Mouse (Mus musculus): ENCODE data around the gene Nsun4. TPM values are rescaled to one million over a fixed set of nuclear protein-coding genes. Genes with fewer than 3 reads are reported as not detected.

Gene Nsun4
- 17.9 and 18.6 TPM in 2 replicates for polyA plus RNA-seq (2015; fragmentation: Nextera tagmentation; extraction: Ambion mirVana)

DNA sequence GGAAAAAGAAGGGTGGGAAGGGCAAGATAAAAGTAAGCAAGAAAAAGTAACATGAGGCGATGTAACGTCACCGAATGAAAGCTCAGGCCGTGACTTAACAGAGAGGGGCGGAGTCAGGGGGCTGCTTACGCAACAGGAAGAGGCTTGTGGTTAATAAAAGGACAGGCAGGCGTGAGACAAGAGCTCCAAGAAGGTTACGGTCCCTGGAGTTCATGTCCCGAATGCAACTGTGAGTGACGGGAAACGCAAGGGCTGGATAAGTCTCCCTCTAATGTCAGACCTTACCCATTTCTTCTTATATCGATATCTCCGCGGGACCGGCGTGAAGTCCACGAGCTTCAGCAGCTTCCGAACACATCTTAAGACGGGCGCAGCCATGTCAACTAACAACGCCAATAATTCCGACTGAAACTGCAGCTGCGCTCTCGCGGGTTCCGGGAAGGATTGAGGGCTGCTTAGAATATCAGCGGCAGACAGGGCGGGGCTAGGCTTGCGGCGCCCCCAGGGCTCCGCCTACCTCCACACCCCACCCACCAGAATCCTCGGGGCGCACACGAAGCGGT lies at the start of gene Nsun4:
Gene Nsun4, minus strand, starts transcription at position 478 of the 563 bp plus-strand sequence.
- DNase-seq (ENCODE audit: low spot score): peak; percentile 95

DNA sequence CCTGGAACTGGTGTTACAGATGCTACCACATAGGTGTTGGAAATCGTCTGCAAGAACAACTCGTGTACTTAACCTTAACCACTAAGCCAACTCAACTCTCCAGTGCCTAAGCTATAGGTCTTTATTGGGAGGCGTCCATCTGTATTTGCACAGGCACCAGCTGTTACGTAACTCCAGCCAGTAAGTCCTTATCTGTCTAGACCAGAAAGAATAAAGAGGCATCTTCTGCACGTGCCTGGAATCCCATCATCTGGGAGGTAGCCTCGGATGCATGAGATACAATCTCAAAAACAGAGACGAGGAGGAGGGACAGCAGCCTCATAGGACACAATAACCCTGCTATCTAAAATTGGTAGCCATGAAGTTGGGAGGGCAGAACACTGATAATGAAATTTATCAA lies 47.3 kb upstream of the Nsun4 start:
- no peak for DNase-seq (ENCODE audit: low spot score)

DNA sequence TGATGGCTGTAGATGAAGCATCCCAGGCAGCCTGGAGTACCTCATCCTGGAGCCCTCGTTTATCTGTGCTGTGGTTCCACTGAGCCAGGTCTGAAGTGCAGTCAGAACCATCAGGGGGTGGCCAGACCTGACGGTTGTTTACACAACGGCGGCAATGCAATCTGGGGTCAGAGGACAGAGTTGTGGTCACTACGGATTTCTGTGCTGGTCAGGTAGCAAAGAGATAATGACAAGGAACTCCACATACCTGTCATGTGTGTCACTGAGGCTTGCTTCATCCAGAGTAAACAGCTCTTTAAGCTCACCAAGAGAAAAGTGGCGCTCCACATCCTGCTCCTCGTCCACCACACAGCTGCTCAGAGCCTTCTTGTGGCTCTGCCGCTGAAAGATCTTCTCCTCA lies 43.5 kb upstream of the Nsun4 start:
- DNase-seq (ENCODE audit: low spot score): no peak

DNA sequence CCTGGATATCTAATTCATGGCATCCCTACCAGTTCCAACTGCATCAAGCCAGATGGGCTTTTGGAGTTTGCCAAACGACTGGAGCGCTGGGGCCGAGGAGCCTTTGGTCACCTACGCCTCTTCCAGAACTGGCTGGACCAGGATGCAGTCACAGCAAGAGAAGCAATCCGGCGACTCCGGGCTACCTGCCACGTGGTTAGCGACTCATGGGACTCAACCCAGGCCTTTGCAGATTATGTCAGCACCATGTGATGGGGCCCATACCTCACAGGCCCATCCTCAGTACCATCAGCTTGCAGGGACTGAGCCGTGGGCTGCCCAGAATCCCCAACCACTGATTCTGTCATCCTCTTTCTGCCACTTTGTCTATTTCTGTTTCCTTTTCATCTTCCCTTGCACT lies 42.6 kb upstream of the Nsun4 start:
- DNase-seq (ENCODE audit: low spot score): no peak

DNA sequence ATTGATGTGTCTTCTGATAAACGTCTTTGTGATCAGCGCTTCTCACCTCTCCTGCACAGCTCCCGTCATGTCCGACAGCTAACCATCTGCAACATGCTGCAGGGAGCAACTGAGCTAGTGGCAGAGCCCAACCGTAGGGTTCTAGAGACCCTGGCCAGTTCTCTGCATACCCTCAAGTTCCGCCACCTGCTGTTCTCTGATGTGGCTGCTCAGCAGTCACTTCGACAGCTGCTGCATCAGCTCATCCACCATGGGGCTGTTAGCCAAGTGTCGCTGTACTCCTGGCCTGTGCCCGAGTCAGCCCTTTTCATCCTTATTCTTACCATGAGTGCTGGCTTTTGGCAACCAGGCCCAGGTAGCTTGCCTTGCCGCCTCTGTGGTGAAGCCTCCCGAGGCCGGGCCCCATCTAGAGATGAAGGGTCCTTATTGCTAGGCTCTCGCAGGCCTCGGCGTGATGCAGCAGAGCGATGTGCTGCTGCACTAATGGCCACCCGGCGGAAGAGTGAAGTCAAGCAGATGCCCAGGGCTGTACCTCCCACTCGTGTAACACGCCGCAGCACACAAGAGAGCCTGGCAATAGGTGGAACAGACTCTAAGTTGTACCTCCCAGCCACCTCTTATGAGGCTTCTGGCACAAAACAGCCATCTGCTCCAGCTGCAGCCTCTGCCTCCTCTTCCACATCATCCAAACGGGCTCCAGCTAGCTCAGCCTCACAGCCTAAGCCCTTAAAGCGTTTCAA lies 35.0 kb upstream of the Nsun4 start:
- DNase-seq (ENCODE audit: low spot score): peak; percentile 48

DNA sequence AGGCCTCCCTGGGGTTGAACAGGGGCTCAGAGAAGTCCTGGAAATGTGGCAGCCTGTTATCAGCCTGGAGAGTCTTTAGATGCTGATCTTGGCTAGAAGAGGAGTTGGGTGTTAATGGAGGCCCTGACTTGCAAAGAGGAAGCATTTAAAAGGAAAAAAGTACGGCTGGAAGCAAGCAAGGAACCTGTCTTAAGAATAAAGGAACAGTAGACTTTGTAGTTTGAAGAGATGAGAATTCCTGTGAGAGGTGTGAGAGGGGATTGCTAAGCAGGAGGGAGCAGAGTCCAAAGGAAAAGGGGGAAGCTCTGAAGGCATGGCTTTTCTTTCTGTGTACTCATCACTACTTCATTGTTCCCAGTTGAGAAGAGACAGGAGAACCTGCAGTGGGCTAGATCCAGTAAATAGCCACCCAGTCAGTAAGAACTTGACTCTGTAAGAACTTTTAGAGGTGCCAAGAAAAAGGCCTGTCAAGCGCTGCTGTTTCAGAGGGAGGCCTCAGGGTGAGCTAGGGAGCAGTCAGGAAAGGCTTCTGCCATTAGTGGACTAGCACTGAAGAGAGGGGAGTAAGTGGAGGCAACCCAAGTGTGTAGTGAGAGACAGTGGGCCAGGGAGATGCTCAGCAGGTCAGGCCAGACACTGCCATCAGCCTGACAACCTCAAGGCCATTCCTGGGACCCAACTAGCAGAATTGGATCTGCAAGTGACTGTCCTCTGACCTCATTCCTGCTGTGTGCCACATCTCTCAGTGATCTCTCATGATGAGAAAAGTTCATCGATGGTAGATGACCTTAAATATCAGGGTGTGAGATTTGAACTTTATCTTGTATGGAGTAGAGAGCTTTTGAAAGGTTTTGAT lies 23.8 kb upstream of the Nsun4 start:
- peak; percentile 15 for DNase-seq (ENCODE audit: low spot score)

DNA sequence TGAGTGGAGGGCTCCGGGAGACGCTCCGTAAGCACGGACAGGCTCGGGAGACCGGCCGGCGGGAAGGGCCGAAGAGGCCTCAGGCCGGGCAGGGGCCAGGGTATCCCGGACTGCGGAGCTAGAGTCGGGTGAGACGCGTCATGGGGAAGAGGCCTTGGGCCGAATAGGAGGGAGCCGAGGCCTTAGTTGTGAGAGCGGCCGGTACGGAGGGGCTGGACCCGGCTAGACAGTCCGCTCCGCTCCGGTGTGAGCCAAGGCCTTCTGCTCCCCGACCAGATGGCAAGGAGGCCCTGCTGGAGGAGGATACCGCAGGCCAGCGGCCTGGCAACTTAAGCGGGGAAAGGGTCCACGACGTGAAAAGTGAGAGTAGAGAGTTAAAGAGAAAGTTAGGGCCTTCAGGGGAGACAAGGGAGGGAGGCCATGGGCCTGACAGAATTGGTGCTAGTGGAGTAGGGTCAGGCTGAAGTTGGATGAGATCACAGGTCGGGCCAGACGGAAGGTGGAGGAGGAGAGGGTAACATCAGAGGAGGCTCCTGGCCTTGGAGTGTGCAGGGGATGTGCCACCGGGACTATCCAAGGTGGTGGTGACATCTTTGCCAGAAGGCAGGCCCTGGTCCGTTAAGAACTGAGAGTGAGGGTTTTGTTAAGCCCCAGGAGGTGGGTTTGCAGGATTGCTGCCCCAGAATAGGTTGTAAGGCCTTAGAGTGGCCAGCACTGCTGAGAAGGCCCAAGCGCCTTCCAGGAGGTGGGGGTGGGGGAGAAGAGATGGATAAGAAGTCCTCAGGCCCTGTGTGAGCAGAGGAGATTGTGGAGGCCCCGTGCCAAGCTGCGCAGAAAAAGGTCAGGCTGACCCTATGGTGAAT lies 22.9 kb upstream of the Nsun4 start:
- DNase-seq (ENCODE audit: low spot score): peak; percentile 16

DNA sequence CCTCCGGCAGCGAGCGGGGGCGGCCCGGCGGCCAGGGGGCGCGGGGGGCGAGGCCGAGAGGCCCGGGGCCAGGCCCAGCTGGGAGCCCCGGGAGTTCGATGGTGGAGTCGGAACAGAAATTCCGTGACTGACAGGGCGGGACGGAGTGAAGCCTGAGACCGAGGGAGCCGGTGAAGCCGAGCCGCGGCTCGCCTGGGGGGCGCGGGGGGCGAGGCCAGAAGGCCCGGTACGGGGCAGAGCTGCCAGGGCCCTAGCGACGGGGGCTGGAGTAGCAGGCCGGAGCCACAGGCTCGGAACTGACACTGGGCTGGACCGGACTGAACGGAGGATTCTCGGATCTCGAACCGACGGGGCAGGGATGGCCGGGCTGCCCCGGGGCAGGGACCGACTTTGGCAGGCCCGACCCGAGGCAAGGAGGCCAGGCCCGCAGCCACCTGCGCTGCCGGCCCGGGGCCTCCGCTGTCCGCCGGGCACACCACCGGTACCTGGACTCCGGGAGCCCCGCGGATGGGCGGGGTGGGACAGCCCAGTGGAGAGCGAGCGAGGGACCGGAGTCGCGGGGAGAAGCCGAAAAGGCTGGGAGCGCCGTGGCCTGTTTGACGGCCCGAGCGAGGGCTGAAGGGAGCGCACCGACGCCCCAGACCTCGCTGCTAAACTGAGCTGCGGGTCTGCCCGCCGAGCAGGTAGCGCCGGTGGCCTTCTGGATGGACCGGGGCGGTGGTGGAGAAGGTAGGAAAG lies 22.1 kb upstream of the Nsun4 start:
- DNase-seq (ENCODE audit: low spot score): peak; percentile 63

DNA sequence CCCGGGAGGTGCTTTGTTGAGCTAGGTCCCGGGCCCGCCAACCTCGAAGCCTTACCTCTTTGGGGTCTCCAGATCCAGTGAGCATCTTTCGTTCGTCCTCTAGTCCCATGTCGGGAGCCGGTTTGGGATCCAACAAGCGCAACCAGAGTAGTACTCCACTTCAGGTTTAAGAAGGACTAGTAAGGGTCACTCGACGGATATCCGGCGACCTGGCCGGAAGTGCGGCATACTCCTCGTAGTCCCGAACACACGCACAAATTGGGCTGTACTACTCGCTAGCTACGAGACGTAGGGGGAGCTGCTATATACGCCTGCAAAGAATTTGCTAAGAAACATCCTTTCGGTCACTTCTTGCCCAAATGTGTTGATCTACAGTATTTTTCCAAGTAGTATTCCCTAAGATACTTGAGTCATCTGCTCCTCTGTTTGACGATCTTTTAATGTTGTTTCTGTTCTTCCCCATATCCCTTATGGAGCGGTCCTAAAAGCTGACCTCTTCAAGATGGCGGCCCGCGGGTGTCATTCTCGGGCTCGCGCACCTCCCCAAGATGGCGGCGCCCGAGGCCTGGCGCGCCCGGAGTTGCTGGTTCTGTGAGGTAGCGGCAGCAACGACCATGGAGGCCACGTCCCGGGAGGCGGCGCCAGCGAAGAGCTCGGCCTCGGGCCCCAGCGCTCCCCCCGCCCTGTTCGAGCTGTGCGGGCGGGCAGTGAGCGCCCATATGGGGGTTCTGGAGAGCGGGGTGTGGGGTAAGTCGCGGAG lies 21.4 kb upstream of the Nsun4 start, which contains the start of the genes Uqcrh and Lrrc41:
Gene Uqcrh, minus strand, starts transcription at position 211 of the 760 bp plus-strand sequence.
Gene Lrrc41, plus strand, starts transcription at position 409 of the 760 bp plus-strand sequence.
- DNase-seq (ENCODE audit: low spot score): peak; percentile 96

DNA sequence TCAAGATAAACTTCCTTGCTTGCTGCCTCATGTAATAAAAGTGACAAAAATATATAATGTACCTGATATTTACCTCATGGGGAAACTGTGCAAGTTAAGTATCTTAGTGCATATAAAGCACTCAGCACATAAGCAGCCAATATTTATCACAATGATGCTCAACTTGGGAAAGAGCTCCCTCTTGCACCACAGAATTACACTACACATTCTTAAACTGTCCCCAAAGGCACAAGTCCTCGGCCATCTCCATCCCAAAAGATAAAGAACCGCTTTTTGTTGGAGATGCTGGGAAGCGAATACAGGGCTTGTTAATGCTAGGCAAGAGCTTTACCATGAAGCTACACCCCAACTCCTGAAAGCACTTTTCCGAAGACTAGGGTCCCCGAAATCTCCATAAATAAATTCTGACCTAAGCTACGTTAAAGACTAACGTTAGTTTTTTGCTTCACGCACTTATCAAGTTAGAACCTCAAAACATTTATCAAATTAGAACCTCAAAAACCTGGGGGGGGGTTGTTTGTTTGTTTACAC lies 20.5 kb upstream of the Nsun4 start:
- DNase-seq (ENCODE audit: low spot score): peak; percentile 39

DNA sequence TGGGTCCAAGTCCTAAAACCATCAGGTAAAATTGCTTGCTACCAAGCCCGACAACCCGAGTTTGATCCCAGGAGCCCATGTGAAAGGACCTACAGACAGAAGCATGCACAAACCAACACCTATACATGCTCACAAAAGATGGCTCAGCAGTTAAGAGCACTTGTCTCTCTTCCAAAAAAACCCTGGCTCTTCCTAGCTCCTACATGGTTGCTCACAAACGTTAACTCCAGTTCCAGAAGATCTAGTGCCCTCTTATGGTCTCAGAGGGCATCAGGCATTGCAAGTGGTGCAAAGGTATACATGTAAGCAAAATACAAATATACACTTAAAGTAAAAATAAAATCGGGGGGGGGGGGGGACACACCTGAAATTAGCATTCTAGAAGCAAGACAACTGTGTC lies 19.5 kb upstream of the Nsun4 start:
- peak; percentile 43 for DNase-seq (ENCODE audit: low spot score)

DNA sequence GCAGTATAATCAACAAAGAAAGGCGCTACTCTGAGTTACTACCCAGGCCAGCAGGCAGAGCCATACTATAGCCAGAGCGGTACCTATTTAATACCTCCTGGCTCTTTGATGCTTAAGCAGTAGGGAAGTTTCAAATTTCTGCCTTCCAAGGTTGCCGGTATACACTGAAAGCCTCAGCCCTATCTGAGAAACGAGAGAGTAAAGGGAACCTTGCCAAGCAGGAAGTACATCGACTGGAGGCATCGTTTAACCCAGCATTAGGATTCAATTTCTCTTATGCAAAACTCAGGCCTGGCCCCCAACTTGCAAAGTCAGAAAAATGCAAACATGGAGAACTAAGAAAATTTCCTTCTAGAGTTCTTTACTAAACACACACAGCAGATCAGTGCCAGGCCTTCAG lies 16.4 kb upstream of the Nsun4 start:
- DNase-seq (ENCODE audit: low spot score): no peak

DNA sequence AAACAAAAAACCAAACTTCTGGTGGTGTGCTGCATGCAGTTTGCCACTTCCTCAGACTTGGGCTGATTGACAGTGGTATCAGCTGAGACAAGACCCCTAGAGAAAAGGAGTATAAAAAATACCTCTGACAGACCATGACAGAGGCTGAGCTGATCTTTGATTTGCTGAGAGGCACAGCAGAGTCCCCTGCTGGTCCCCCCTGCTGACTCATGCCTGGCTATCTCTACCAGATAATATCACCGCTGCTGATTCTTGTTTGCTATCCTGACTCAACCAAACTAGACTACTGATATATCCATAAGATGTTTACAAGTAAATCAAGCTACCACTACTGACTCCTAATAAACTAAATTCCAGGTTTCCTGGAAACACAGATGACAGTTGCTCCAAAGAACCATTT lies 10.2 kb upstream of the Nsun4 start:
- DNase-seq (ENCODE audit: low spot score): no peak

DNA sequence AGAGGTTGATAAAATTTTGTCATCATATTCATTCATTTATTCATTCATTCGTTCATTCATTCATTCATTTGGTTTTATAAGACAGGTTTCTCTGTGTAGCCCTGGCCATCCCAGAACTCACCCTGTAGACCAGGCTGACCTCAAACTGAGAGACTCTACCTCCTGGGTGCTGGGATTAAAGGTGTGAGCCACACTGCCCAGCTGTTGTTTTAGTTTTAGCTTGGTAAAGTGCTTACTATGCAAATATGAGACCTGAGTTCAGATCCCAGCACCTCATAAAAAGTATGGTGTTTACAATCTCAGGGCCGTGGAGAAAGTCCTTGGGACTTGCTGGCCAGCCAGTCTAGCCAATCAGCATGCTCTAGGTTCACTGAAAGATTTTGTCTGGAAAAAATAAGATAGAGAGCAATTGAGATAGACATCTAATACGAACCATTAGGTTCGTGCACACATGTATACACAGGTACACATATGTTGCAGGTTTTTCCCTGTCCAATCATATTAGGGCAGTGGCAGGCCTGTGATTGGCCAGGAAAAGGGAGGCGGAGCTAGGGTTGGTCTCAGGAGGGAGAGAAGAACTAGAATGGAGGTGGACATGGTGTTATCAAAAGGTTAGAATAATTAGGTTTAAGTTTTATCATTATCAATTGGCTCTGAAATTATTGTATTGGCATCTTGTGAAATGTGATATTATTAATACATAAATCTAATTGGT lies 5.5 kb upstream of the Nsun4 start:
- no peak for DNase-seq (ENCODE audit: low spot score)

DNA sequence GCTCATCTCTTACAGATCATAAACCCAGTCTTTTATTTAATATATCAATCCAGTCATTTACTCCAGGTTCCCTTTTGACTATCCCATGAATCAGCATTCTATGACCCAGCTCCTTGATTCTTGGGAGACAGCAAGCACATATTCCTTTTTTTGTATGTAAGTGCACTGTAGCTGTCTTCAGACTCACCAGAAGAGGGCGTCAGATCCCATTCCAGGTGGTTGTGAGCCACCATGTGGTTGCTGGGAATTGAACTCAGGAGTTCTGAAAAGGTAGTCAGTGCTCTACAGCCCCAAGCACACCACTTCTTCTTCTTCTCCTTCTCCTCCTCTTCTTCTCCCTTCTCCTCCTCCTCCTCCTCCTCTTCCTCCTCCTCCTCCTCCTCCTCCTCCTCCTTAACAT lies 3.9 kb upstream of the Nsun4 start:
- no peak for DNase-seq (ENCODE audit: low spot score)

DNA sequence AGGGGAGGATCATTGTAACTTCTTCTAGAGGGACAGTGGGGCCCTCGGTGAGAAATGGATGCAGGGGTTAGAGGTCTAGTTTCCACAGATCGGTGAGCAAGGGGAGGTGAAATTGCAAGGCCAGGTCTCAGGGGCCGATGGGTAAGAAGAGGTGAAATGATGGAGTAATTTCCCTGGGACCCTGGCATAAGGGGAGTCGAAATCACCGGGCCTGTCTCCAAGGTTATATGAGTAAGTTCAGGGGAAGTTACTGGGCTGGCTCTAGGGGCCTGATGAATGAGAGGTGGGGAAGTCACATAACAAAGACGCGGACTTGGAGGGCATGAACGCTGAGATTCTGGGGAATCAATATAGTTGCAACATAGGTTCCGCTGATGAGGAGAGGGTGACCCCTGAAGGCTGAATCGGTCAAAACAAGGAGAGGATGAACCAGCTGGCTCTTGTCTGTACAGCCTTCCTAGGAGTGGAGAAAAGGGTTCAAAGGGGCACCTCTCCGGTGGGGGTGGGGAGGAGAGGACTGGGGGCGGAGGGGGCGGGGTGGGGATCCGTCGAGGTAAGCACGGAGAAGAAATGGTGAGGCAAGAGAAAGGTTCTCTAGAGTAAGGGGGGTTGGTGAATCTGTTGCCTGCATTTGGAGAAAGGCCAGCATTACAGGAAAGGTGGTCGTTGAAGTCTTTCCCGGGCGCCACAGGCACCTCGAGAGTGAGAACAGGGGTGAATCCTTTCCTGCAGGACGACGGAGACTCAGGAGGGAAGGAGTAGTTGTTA lies 966 bp downstream of the Nsun4 start:
- peak; percentile 54 for DNase-seq (ENCODE audit: low spot score)

DNA sequence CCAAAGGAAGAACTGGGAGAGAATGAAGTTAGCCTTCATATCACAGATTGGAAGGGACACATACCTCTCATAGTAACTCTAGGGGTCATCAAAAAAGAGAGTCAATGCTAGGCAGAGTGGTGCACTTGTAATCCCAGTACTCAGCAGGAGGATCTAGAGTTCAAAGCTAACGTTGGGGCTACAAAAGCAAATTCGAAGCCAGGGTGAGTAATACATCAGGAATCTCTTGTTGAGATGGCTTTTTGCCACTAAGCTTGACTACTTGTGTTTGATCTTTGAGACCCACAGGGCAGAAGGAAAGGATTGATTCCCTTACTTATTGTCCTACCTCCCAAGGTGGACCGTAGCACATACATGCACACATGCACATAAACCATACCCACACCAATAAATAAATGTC lies 4.5 kb downstream of the Nsun4 start:
- DNase-seq (ENCODE audit: low spot score): no peak
